Mouse (Mus musculus) CH12.LX (cell line): Measurements from ENCODE around the gene Il1r2.

Experiments
- BHLHE40 ChIP-seq: IDR thresholded peaks from 2 replicates; pipeline ENCODE4 v1.6.1; 2011; ENCODE audit warnings: mild to moderate bottlenecking, low read depth, low read length, improper control_type of control experiment
- CHD1 ChIP-seq: IDR thresholded peaks from 2 replicates; pipeline ENCODE4 v1.6.1; 2012; ENCODE audit warnings: low read depth, low read length, improper control_type of control experiment, inconsistent platforms
- CHD2 ChIP-seq: IDR thresholded peaks from 2 replicates; pipeline ENCODE4 v1.6.1; 2011; ENCODE audit warnings: low read length, improper control_type of control experiment
- CTCF ChIP-seq, 2 experiments: IDR thresholded peaks in 1 of 2; conservative IDR thresholded peaks in 1 of 2; 2 replicates each; pipeline ENCODE4 v1.5.1; 2011 to 2012; ENCODE audit warnings: low read depth in 2 of 2, low read length in 2 of 2, improper control_type of control experiment in 1 of 2, inconsistent platforms in 1 of 2, mild to moderate bottlenecking in 1 of 2, moderate library complexity in 1 of 2
- ELF1 ChIP-seq: IDR thresholded peaks from 2 replicates; pipeline ENCODE4 v1.6.1; 2014; ENCODE audit warnings: low read depth, mild to moderate bottlenecking, inconsistent platforms, low read length, improper control_type of control experiment
- JUND ChIP-seq: conservative IDR thresholded peaks from 2 replicates; pipeline ENCODE4 v1.6.1; 2011; ENCODE audit warnings: low read depth, low read length, improper control_type of control experiment
- MAX ChIP-seq: IDR thresholded peaks from 2 replicates; pipeline ENCODE4 v1.6.1; 2011; ENCODE audit warnings: low read length, improper control_type of control experiment
- MYC ChIP-seq: IDR thresholded peaks from 2 replicates; pipeline ENCODE4 v1.6.1; 2011; ENCODE audit warnings: low read depth, mild to moderate bottlenecking, improper control_type of control experiment, low read length
- PAX5 ChIP-seq: IDR thresholded peaks from 2 replicates; pipeline ENCODE4 v1.6.1; 2012; ENCODE audit warnings: low read length, inconsistent platforms, mixed read lengths
- POLR2AphosphoS2 ChIP-seq: IDR thresholded peaks from 2 replicates; pipeline ENCODE4 v1.6.1; 2011; ENCODE audit warnings: low read depth, low read length, improper control_type of control experiment
- SIN3A ChIP-seq: IDR thresholded peaks from 2 replicates; pipeline ENCODE4 v1.6.1; 2012; ENCODE audit warnings: low read length, improper control_type of control experiment, inconsistent platforms
- UBTF ChIP-seq: IDR thresholded peaks from 2 replicates; pipeline ENCODE4 v1.6.1; 2012; ENCODE audit warnings: low read depth, mild to moderate bottlenecking, inconsistent platforms, low read length, improper control_type of control experiment, moderate library complexity
- USF1 ChIP-seq: IDR thresholded peaks from 2 replicates; pipeline ENCODE4 v1.6.1; 2014; ENCODE audit warnings: low read depth, mild to moderate bottlenecking, inconsistent platforms, low read length, improper control_type of control experiment

GRCm38 (mm10) chr1:40063409-40063808, 10.5 kb upstream of the Il1r2 start:
- TF ChIP-seq USF1 = no peak
- no peak for TF ChIP-seq ELF1
- no peak for TF ChIP-seq CHD2
- TF ChIP-seq CTCF (conservative IDR thresholded peaks at IDR 0.05 in 1 of 2, IDR thresholded peaks at IDR 0.05 in 1 of 2; ENCODE audit: low read depth in 2 of 2, low read length in 2 of 2) = no peak
- no peak for TF ChIP-seq UBTF
- no peak for TF ChIP-seq CHD1
- TF ChIP-seq PAX5 = no peak
- TF ChIP-seq MAX = no peak
- TF ChIP-seq JUND = no peak
- no peak for TF ChIP-seq SIN3A
- no peak for TF ChIP-seq BHLHE40
- TF ChIP-seq MYC = no peak
- TF ChIP-seq POLR2AphosphoS2 = no peak
